Mouse (Mus musculus) frontal cortex, postnatal 36 days (tissue): Measurements from ENCODE around the gene Calm3.

Experiments
- DNase-seq, 2 experiments: peaks; one replicate each; pipeline ENCODE4 v3.0.0; 2022; ENCODE audit warnings: low spot score in 2 of 2

Gene Calm3

GRCm38 (mm10) chr7:16915461-16916340, 8.2 kb downstream of the Calm3 start:
- DNase-seq: no peak

- DNase-seq: no peak
Measured at GRCm38 (mm10) chr7:16914453-16915343, 9.2 kb downstream of the Calm3 start.

GRCm38 (mm10) chr7:16913806-16914452, 10.0 kb downstream of the Calm3 start:
- DNase-seq: peak; percentile 70 to 78

- DNase-seq: no peak
Measured at GRCm38 (mm10) chr7:16912360-16912759, 11.6 kb downstream of the Calm3 start.

GRCm38 (mm10) chr7:16911904-16912303, 12.0 kb downstream of the Calm3 start:
- no peak for DNase-seq

- DNase-seq: no peak
Measured at GRCm38 (mm10) chr7:16909909-16910308, 14.0 kb downstream of the Calm3 start.

GRCm38 (mm10) chr7:16908859-16909258, 15.1 kb downstream of the Calm3 start:
- no peak for DNase-seq

- DNase-seq: no peak
Measured at GRCm38 (mm10) chr7:16908367-16908766, 15.5 kb downstream of the Calm3 start.

- DNase-seq: no peak
Measured at GRCm38 (mm10) chr7:16907842-16908241, 16.1 kb downstream of the Calm3 start.

GRCm38 (mm10) chr7:16906889-16907559, 16.9 kb downstream of the Calm3 start:
- DNase-seq: no peak

- DNase-seq: no peak
Measured at GRCm38 (mm10) chr7:16906281-16906680, 17.6 kb downstream of the Calm3 start, which contains the start of gene Ptgir. Gene Ptgir (plus strand): TSS chr7:16906490.

GRCm38 (mm10) chr7:16905491-16906021, 18.4 kb downstream of the Calm3 start:
- DNase-seq: no peak

- no peak for DNase-seq
Measured at GRCm38 (mm10) chr7:16904120-16904675, 19.7 kb downstream of the Calm3 start.

GRCm38 (mm10) chr7:16903439-16903955, 20.4 kb downstream of the Calm3 start:
- DNase-seq: no peak

GRCm38 (mm10) chr7:16900526-16900925, 23.4 kb downstream of the Calm3 start:
- no peak for DNase-seq

- no peak for DNase-seq
Measured at GRCm38 (mm10) chr7:16895511-16895910, 28.4 kb downstream of the Calm3 start.

- peak; percentile 70 to 75 for DNase-seq
Measured at GRCm38 (mm10) chr7:16895000-16895399, 28.9 kb downstream of the Calm3 start.

- no peak for DNase-seq
Measured at GRCm38 (mm10) chr7:16894279-16894678, 29.6 kb downstream of the Calm3 start.

- DNase-seq: no peak
Measured at GRCm38 (mm10) chr7:16893612-16894011, 30.3 kb downstream of the Calm3 start.

GRCm38 (mm10) chr7:16892352-16892730, 31.6 kb downstream of the Calm3 start:
- DNase-seq: no peak
